Mouse (Mus musculus): ENCODE results near the gene Samd13. TPM values are rescaled to one million over a fixed set of nuclear protein-coding genes. Genes with fewer than 3 reads are reported as not detected.

Gene Samd13
- total RNA-seq, 2 experiments from 2014 or later, result 0.48 TPM; not detected in 1

DNA sequence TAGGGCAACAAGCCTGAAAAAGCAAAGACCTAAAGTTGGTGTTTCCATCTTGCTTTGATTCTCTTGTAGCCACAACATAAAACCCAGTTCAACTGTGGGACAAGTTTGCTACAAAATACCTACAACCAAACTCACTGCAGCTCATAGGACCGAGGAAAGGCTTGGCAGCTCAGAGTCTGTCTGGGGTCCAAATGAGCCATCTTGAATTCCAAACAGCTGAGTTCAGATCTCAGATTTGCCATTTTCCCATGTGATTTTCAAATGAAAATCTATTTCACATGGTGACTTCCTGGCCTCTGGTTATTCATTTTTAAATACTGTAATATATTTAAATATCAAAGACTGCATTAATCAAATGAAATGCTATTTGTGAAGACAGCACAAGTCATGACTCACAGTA, 10.3 kb downstream of the Samd13 start:
- intact Hi-C loops (cut with DNase I), result no loop called here
- DNase-seq, result no peak

DNA sequence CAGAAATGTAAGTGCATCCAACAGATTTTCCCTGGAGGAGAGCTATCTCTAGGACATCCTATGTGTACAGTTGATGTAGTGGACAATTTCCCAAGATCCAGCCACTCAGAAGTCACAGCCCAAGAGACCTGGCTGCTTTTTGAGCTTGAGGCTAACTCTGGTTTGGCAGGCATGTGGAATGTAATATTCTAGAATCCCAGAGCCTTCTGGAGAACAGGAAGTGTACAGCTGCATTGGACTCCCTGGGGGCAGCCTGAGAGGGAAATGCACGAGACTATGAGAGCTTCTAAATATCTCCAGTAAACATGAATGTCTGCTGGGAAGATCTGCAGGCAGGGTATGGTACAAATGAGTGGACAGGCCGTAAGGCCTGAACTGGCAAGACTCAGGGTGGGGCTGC, 14.3 kb downstream of the Samd13 start:
- intact Hi-C loops (cut with DNase I), result no loop called here
- no peak for DNase-seq

DNA sequence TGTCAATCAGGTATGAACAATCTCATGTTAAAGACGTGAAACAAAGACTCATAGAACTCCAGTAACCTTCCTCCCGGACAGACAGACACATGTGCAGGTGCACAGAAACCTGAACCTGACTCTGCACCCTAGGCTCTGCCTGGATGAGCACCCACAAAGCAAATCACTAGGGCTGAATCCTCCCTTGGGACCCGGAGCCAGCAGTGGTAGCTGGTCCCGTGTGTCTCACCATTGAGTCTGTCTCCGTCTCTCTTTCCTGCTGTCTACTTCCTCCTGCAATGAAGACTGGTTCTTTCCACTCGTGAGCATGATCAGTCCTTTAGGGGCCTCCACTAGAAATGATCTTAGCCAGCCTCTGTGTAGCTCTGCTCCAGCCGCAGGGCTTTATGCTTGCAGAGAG, 23.5 kb downstream of the Samd13 start:
- no peak for DNase-seq
- intact Hi-C loops (cut with DNase I), result no loop called here

DNA sequence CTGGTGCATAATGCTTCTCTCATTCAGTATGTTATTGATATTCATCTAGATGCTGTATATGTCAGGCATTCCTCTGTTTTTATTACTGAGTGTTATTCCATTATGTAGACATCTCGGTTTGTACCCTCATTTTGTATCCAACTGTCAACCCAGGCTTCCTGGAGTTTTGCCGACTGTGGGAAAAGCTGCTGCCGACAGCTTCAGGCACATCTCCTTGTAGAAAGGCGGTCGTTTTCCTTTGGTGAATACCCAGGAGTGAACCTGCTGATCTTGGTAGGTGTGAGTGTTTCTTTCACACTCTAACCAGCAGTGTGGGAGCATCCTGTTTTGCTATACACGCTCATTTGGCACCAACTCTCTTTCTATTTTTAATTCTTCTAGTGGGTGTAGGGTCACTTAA, 24.4 kb downstream of the Samd13 start:
- no peak for DNase-seq
- intact Hi-C loops (cut with DNase I), result no loop called here

DNA sequence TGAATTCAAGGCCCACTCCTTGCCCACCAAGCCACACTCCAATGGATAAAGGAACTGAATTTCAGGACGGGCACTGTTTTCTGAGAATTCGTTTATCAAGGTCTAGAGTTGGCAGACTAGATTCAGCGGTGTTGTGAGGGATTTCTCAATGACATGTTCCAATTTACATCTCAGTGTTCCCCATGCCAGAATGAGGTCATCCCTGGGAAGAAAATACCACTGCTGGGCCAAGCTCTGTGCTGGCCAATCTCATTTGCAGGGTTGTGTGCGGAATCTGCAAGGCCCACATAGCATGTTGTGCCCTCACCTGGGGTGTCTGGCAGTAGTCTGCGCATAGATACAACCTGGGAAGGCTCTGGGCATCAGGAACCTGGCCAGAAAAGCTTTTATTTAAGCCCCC, 26.1 kb downstream of the Samd13 start:
- peak; percentile 17 for DNase-seq
- intact Hi-C loops (cut with DNase I), result no loop called here

DNA sequence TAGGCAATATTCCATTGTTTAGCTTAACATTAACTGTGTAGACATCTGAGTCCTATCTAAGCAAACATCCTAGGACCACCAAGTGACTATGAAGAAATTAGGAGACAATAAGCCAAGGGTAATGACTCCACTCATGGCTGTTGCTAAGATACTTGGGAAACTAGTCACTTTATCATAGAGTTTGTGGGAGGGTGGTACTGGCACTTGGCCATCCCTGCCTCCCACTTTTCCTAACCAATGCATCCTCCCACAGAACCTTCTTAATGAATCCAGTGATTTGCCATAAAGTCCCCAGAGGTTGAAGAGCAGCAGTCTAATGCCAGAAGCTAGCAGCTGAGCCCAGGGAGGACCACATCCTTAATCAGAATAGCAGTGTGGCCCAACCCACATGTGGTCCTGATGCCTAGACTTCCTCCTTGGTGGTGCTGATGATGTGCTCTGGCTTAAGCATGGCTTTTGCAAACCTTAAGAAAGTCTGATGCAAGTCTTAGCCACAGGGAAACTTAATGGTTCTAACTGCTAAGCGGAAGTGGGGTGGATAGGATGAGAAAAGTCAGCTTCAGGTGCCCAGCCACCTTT, 27.2 kb downstream of the Samd13 start:
- no peak for DNase-seq
- intact Hi-C loops (cut with DNase I), result no loop called here

DNA sequence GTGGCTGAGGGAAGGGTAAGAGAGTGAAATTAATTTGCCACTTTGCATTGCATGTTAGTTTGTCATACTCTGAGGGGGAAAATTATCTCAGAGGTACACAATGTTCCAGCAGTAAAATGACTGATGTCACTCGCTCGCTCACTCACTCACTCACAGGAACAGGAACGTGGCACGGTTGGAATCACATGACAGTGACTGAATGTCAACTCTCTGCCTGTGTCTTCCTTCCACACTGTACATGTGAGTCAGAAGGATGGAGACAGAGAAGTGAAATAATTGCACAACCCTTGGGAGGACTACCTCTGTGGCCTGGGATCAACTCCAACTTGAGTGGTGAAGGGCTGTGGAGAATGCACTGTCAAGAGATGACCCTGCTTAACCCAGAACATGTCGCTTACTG, 28.0 kb downstream of the Samd13 start:
- no peak for DNase-seq
- intact Hi-C loops (cut with DNase I), result no loop called here

DNA sequence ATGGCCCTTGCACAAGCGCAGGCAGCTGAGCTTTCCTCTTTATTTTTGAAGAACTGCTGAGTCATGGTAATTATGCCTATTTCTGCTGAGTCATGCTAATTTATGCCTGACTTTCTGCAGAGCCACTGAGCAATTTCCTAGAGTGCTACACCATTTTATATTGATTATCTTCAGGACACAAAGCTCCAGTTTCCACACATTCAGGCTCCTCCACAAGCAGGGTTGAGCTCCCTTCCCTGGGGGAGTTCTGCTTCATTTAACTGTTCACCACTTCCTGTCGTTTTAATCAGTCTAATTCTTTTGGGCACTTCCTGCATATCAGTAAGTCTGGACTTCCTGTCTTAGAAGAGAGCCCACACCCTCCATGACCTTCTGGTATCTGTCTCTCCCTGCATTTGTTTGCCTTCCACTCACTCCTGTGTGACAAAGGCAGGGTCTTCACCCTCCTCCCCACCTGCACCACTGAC, 30.2 kb downstream of the Samd13 start:
- intact Hi-C loops (cut with DNase I), result no loop called here
- no peak for DNase-seq

DNA sequence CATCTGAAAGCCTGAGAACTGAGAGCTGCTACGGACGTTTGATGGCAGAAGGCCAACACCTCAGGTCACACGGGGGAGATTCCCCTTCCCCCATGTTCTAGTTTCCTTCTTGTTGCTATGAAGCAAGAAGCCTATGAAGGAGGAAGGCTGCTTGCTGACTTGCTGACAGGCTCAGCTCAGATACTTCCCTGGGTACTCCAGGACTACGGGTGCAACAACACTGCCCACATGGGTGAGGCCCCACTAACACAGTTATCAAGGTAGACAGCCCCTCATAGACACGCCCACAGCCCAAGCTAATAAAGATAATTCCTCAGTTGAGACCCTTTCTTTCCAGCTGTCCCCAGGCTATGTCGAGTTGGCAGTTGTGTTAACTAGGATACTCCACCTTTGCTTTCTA, 31.7 kb downstream of the Samd13 start:
- no peak for DNase-seq
- intact Hi-C loops (cut with DNase I), result no loop called here

DNA sequence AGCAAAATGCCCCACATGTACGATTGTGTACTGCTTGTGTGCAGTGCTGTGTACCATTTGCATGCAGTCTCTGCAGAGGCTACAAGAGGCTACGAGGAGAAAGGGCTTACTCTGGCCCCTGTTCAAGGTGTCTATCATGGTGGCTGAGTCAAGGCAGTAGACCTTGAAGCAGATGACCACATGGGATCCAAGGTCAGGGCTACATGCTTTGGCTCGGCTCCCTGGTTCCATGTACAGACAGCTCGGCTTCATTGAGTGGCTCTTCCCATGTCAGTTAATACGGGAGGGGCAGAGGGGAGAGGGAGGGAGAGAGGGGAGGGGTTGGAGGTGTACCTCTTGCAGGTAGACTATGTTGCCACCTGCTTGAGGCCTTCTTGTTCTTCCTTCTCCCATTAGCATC, 33.0 kb downstream of the Samd13 start:
- DNase-seq, result no peak
- intact Hi-C loops (cut with DNase I), result no loop called here

DNA sequence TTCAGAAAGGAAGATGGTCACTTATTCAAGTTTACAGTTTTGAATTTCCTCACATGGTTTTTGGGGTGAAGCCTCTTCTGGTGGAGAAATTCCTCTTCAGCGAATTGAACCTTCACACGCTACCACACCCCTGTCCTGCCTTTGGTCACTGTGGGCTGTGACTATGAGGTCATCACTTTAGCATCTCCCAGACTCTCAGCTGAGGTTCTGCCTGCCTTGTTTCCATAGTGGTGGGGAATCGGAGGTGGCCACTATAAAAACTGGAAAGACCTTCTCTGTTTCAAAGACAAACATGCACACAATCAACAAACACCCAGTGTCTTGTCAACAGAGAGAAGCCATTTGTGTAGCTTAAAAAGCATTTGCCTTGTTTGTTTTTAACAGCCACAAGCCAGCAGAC, 34.2 kb downstream of the Samd13 start, which contains the start of gene 4930503B20Rik:
4930503B20Rik (minus strand) TSS at position 101 of the 400 bp plus-strand sequence.
- DNase-seq, result no peak
- intact Hi-C loops (cut with DNase I), result no loop called here

DNA sequence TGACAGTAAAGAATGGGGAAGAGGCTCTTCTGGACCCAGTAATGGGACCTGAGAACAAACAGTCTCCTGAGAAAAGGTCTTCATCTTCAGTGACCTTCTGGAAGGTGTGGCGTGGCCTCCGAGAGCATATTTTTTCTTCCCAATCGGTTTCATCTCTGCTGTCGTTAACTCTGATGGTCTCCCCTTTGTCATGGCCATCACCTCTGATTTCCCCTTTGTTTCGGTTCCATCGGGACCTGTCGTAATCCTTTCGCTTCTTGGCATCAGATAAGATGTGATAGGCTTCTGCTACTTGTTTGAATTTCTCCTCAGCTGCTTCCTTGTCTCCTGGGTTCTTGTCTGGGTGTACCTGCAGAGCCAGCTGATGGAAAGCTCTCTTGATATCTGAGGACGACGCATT, 34.7 kb downstream of the Samd13 start:
- DNase-seq, result no peak
- intact Hi-C loops (cut with DNase I), result no loop called here

DNA sequence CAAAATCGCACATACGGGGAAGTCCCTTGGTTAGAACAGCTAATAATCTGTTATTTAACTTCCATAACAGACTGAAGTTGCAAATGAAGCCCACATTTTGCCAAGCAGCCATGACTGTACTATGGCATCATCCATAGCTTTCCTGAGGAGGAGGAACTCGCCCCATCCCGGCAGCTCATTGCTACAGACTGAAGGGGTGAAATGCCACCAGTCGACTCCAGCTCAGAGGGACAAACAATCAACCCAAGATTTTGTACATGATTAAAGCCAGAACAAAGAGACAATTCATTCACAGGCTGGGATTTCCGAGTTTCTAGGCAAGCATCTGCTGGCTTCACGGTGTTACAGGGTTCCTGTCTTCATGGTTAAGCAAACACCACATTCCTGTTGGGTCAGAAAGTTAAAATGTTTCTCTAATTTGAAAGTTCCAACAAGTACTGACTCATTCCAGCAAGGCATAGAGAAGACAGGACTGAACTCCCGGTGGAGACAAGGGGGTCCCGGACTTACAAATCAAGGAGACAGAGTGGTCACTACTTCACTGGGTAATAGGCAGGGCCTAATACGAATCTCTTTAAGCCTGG, 36.0 kb downstream of the Samd13 start:
- intact Hi-C loops (cut with DNase I), result no loop called here

DNA sequence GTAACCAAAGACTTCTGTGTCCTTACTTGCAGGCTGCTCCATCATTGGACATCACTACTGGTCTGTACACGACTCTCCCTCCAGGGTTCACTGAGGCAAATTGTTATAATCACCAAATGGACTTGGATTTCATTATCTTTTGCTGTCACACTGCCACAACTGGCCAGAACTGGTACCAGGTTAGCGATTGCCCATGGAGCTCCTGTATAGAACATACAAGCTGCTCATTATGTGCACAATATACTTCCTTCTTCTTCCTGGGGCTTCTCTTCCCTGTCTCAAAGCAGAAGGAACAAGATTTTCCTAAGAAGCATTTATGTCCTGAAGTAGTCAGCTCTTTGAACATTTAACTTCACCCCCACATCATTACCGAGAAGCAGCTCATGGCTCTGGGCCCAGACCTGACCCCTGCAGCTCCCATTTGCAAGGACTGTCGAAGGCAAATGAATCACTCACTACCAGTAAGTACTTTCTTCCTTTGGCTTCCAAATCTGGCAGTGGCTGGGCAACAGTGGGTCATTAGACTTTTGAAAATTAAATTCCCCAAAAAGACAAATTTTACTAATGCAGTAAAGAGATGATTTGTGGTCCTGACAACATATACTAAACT, 43.5 kb downstream of the Samd13 start:
- DNase-seq, result peak; percentile 54
- intact Hi-C loops (cut with DNase I), result no loop called here

More for the DNA sequence above, 36.0 kb downstream of the Samd13 start:
- no peak for DNase-seq

DNA sequence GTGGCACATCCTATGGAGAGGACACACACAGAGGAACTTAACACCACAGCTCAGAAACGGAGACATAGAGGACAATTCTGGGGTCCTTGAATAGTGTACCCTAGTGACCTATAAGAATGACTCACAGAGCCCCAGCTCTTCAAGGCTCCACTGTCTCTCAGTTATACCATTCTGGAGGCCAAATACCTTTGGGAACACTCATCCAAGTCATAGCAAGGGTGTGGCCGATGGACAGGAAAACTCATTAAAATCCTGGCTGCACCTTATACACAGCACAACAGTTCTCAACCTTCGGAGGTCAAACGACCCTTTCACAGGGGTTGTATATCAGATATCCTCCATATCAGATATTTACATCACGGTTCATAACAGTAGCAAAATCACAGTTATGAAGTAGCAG, 52.9 kb downstream of the Samd13 start:
- DNase-seq, result no peak
- intact Hi-C loops (cut with DNase I), result no loop called here

DNA sequence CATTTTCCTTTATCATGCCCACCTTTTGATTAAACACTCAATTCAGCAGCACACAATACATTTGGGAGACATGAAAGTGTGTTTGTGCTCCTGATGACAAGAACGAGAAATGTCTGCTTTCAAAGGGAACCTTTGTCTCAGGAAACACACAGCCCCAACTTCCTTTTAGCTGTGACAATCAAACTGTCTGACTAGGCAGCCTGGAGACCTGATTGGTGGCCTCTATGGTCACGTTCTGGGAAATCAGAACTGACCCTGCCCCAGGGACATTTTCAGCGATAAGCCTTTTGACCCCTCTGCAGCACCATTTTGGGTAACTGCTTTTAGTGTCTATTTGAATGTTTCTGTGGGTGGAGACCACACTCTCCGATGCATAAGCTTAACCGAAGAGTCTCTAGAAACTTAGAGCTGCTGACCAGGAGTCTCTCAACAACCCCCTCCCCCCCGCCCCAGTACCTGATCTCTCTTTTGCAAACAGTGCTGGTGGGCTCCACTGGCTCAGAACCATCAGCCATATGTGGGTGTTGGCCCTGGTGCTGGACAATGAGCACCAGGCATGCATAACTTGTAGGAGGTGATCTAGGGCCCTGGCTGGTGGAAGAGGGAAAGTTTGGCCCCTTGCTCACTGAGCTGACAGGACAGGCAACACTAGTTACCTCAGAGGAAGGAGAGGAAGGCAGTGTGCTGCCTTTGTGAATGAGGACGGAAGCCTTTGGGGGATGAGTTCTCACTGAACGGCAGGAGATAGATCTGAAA, 57.0 kb downstream of the Samd13 start:
- DNase-seq, result no peak
- intact Hi-C loops (cut with DNase I), result no loop called here

DNA sequence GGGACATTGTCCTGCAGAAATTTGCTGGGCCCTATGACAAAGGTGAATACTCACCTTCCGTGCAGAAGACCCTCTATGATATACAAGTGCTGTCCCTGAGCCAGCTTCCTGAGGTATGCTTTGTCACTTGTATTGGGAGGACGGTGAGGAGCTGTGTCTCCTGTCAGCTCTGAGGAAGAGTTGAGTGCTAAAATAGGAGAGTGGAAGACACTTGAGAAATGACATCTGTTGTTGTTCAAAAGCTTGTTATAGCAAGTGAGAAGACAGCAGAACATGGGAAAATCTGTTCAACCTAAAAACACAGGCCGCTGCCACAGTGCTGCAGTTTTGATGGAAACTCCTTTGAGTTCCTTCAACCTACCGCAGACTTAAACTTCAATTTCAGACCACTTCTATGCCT, 59.6 kb downstream of the Samd13 start:
- no peak for DNase-seq
- intact Hi-C loops (cut with DNase I), result no loop called here

DNA sequence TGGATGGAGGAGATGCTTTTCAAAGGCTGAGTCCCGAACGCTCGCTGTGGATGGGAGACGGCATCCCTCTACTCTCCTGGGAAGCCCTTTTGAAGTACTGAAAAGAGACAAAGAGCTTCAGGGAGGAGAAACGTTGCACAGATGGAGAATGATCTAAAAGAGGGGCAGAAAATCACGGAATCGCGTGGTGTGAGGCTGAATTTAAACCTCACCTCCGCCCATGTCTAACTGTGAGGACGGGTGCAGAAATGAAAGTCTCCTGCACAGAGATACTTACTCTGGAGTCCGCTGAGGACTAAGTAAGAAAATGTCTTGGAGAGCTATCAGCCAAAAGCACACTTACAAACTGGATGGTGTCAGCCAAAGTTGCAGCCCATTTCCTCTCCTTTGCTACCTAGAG, 63.4 kb downstream of the Samd13 start:
- intact Hi-C loops (cut with DNase I), result no loop called here
- no peak for DNase-seq

DNA sequence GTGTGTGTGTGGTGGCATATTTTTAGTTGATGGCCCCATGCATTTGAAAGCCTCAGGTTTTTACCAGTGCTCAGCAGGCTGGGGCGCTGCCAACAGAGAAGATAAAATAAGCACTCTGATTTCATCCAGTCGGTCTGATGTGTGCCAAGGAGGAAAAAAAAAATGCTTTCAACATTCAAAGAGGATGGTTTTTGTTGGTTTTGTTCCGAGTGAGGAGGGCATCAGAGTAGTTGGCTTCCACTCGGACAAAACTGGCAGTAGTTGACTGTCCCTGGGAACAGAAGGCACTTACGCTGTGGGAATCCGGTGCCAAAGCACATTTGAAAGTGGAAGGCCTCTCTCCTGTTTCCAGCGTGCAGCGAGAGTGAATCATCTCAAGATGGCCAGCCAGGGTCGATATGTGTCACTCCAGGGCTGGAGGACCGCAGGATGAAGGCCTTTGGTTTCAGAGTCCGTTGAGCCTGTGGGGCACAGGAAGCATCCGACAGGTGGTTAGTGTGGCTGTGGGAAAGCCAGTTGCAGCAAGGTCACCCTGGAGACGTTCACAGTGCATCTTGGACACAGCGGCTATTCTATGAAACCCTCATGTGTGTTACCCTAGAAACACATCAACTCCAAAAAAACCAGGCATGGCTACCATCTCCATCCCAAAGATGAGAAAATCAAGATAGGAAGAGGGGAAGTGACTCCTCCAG, 64.7 kb downstream of the Samd13 start:
- intact Hi-C loops (cut with DNase I), result no loop called here
- DNase-seq, result peak; percentile 69

DNA sequence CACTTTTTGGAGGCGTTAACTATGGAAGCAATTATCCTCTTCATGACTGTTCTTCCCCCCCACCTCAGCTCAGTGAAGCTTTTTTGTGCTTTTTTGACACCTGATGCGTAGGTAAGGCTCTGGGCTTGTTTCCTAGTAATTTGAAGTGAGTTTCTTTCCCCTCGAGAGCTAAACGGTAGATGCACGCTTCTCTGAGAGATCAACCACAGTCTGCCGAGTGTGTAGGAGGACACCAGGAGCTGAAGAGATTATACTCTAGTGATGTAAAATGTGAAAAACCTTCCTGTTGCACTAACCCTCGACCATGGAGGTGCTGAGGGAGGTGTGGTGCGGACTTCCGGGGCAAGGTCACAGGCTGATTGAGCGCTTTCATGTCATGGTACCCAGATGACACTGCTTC, 65.3 kb downstream of the Samd13 start:
- intact Hi-C loops (cut with DNase I), result no loop called here
- DNase-seq, result no peak

DNA sequence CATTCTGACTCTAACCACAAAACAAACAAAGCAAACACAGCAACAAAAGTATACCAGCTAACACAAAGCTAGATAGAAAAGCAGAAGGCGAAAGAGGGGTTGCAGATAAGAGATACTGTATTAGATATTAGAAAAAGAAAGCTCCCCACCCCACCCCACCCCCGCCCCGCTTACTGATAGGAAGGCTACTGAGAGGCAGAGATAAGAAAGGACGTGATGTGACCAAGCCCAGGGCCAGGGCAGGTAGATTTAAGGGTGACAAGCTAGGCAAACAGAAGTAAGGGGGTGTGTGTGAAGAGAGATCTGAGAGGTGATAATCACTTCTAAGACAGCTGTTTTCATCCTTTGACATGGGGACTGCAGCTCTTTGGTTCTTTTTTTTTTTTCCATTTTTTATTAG, 67.0 kb downstream of the Samd13 start:
- intact Hi-C loops (cut with DNase I), result no loop called here
- DNase-seq, result no peak
